In genomic region chr6:125602354-125602753, GRCm38 (mm10) we compare ENCODE assay signal across 22 mouse cellular contexts. TPM values are rescaled to one million over a fixed set of nuclear protein-coding genes. Genes with fewer than 3 reads are reported as not detected.
DNase-seq lines count a peak whose midpoint lies in the region; ATAC-seq lines count a peak whose summit lies in the region.
"Had no signal": no experiment of that assay in that cellular context is flagged by ENCODE, and none has a peak within 500 bp of the region (broad histone marks: within the 10 kb centered on the region; RNA-seq: fewer than 3 reads in every experiment).

No protein-coding gene starts in this region.

- intact Hi-C loops in left cerebral cortex, postnatal 25 days (cut with DNase I): loop anchor here (2.0 to 10.0 kb wide), 6 partner anchors 74 to 388 kb away; partner anchors contain the start of gene Vamp1

- DNase-seq in forebrain, embryonic 10.5 days (ENCODE audit: extremely low spot score, low spot score): no peak
- no peak for DNase-seq in embryonic facial prominence, embryonic 14.5 days (ENCODE audit: low spot score)
- DNase-seq in right cerebral cortex, postnatal 25 days: no peak
- DNase-seq in left cerebral cortex, postnatal 25 days (ENCODE audit: low spot score in 2 of 2): no peak
- DNase-seq: adrenal gland, postnatal 10 days; cerebellum, adult 11-12 months; cerebellum, adult 9-11 months; embryo, embryonic 11 days; kidney, adult 8-10 months; layer of hippocampus, postnatal 36 days had no signal

- 83% methylated on average over 5 of the region's 5 CpGs for WGBS in forebrain, embryonic 10.5 days
- WGBS in forebrain, embryonic 15.5 days: 79% methylated on average over 5 of the region's 5 CpGs
- WGBS in embryonic facial prominence, embryonic 14.5 days: 76% methylated on average over 5 of the region's 5 CpGs

- H3K27ac ChIP-seq in forebrain, embryonic 10.5 days: peak overlapping the region; percentile 6; the same call in 1 of the 2 replicates
- no peak overlapping the region for H3K27ac ChIP-seq in forebrain, embryonic 15.5 days (replicated peaks)
- H3K27ac ChIP-seq in embryonic facial prominence, embryonic 14.5 days (replicated peaks; ENCODE audit: low read depth, low read length): peak overlapping the region; percentile 39
- H3K27ac ChIP-seq: heart, embryonic 15.5 days; hindbrain, postnatal 0 days; intestine, embryonic 15.5 days; kidney, postnatal 0 days; lung, embryonic 15.5 days; midbrain, embryonic 15.5 days; neural tube, embryonic 13.5 days had no signal

- H3K4me2 ChIP-seq in forebrain, embryonic 15.5 days (replicated peaks): no peak overlapping the region
- H3K4me2 ChIP-seq in embryonic facial prominence, embryonic 14.5 days (ENCODE audit: low read depth, low read length): no peak overlapping the region

- no peak overlapping the region for H3K9ac ChIP-seq in forebrain, embryonic 15.5 days (replicated peaks)
- H3K9ac ChIP-seq in embryonic facial prominence, embryonic 14.5 days (ENCODE audit: low read depth, low read length): 0 out of 2 replicates have a peak overlapping the region, but pooled peaks have one; percentile 14
- H3K9ac ChIP-seq: heart, embryonic 15.5 days; intestine, embryonic 15.5 days; lung, embryonic 15.5 days; midbrain, embryonic 15.5 days; neural tube, embryonic 13.5 days had no signal

- H3K9me3 ChIP-seq in forebrain, embryonic 10.5 days: no peaks in the 10 kb centered on the region
- no peaks in the 10 kb centered on the region for H3K9me3 ChIP-seq in forebrain, embryonic 15.5 days
- H3K9me3 ChIP-seq in megakaryocyte, embryonic 14.5 days: no peaks in the 10 kb centered on the region
- no peaks in the 10 kb centered on the region for H3K9me3 ChIP-seq in embryonic facial prominence, embryonic 14.5 days (ENCODE audit: control insufficient read depth, low read length)
- H3K9me3 ChIP-seq: heart, embryonic 10.5 days; heart, embryonic 15.5 days; intestine, embryonic 15.5 days; lung, embryonic 15.5 days; midbrain, embryonic 15.5 days; neural tube, embryonic 13.5 days had no signal

- H3K4me1 ChIP-seq in forebrain, embryonic 10.5 days: peaks cover 24% of the 10 kb centered on the region
- H3K4me1 ChIP-seq in forebrain, embryonic 15.5 days: peaks cover 3% of the 10 kb centered on the region; the same call in 1 of the 2 replicates
- peaks cover 98% of the 10 kb centered on the region for H3K4me1 ChIP-seq in megakaryocyte, embryonic 14.5 days
- H3K4me1 ChIP-seq in embryonic facial prominence, embryonic 14.5 days (ENCODE audit: control insufficient read depth, insufficient read depth, low read length): peaks cover 3% of the 10 kb centered on the region; the same call in 1 of the 2 replicates

- H3K36me3 ChIP-seq in forebrain, embryonic 10.5 days (replicated peaks): no peaks in the 10 kb centered on the region
- no peaks in the 10 kb centered on the region for H3K36me3 ChIP-seq in forebrain, embryonic 15.5 days
- H3K36me3 ChIP-seq in megakaryocyte, embryonic 14.5 days (replicated peaks; ENCODE audit: low read length): peaks cover 99% of the 10 kb centered on the region
- H3K36me3 ChIP-seq in embryonic facial prominence, embryonic 14.5 days (ENCODE audit: control insufficient read depth, insufficient read depth, low read length): no peaks in the 10 kb centered on the region
- H3K36me3 ChIP-seq: G1E; heart, embryonic 10.5 days; heart, embryonic 15.5 days; intestine, embryonic 15.5 days; lung, embryonic 15.5 days; midbrain, embryonic 15.5 days; neural tube, embryonic 13.5 days had no signal

- H3K4me3 ChIP-seq in forebrain, embryonic 10.5 days: no peak overlapping the region
- H3K4me3 ChIP-seq in forebrain, embryonic 15.5 days: no peak overlapping the region
- H3K4me3 ChIP-seq in megakaryocyte, embryonic 14.5 days (replicated peaks): peak overlapping the region; percentile 26
- H3K4me3 ChIP-seq in embryonic facial prominence, embryonic 14.5 days (ENCODE audit: low read depth, low read length): no peak overlapping the region
- H3K4me3 ChIP-seq: intestine, embryonic 15.5 days; lung, embryonic 15.5 days; midbrain, embryonic 15.5 days; neural tube, embryonic 13.5 days had no signal

- ATAC-seq in forebrain, embryonic 15.5 days (replicated peaks): no peak
- ATAC-seq in megakaryocyte, adult 5-6 weeks (ENCODE audit: poor library complexity, severe bottlenecking): no peak
- no peak for ATAC-seq in embryonic facial prominence, embryonic 14.5 days (ENCODE audit: low read depth)

- H3K27me3 ChIP-seq in forebrain, embryonic 10.5 days (ENCODE audit: poor library complexity, severe bottlenecking): peaks cover 32% of the 10 kb centered on the region
- peaks cover 4% of the 10 kb centered on the region; the same call in 1 of the 2 replicates for H3K27me3 ChIP-seq in forebrain, embryonic 15.5 days
- no peaks in the 10 kb centered on the region for H3K27me3 ChIP-seq in megakaryocyte, embryonic 14.5 days (replicated peaks)
- H3K27me3 ChIP-seq in embryonic facial prominence, embryonic 14.5 days (replicated peaks; ENCODE audit: control insufficient read depth, insufficient read depth, low read length): no peaks in the 10 kb centered on the region; the same call in 1 of the 2 replicates

RNA-seq across cellular contexts. Expression of gene Vwf, which starts 55.8 kb away (rescaled TPM):
- 4.1 and 5.9 TPM in 2 replicates for polyA plus RNA-seq in forebrain, embryonic 10.5 days (2016; fragmentation: Nextera tagmentation; extraction: Ambion mirVana)
- polyA plus RNA-seq in forebrain, embryonic 15.5 days (2015; fragmentation: Nextera tagmentation; extraction: Ambion mirVana): 6.5 and 8.4 TPM in 2 replicates
- polyA plus RNA-seq in megakaryocyte, embryonic 14.5 days (2012; ENCODE audit: insufficient read depth, low replicate concordance): 331 and 373 TPM in 2 replicates
- total RNA-seq in megakaryocyte, adult 5-6 weeks (2015): 0.18 and 1.6 TPM in 2 replicates
- 0.26 and 0.49 TPM in 2 replicates for total RNA-seq in megakaryocyte, adult 5-6 weeks (2017)
- 13.4 and 16.0 TPM in 2 replicates for polyA plus RNA-seq in embryonic facial prominence, embryonic 14.5 days (2014; fragmentation: Nextera tagmentation; extraction: Ambion mirVana)
- total RNA-seq in left cerebral cortex, postnatal 25 days (2021): 10 to 100 TPM; 12.5 to 17.6 TPM

Comparison
In these comparisons a context has a peak if more than half of its experiments do, and no peak if none do; other contexts are left out.
1. RNA of gene Vwf, which starts 55.8 kb away (polyA plus RNA-seq): 331 to 373 TPM in megakaryocyte, embryonic 14.5 days; 13.4 to 16.0 TPM in embryonic facial prominence, embryonic 14.5 days, 6.5 to 8.4 TPM in forebrain, embryonic 15.5 days and 4.1 to 5.9 TPM in forebrain, embryonic 10.5 days; every median in the first group is over 10 times any median in the second.